Mouse (Mus musculus) myocyte (in vitro differentiated cells): ENCODE measurements around the gene Abcd2. TPM values are rescaled to one million over a fixed set of nuclear protein-coding genes. Genes with fewer than 3 reads are reported as not detected.

Experiments
- H3K27me3 ChIP-seq: one replicate; pipeline ENCODE4 v1.6.1; 2011; ENCODE audit not compliant: control insufficient read depth, insufficient read depth, insufficient read length
- H3K36me3 ChIP-seq: one replicate; pipeline ENCODE4 v1.6.1; 2011; ENCODE audit not compliant: control insufficient read depth, insufficient read depth
- H3K4me2 ChIP-seq: one replicate; pipeline ENCODE4 v1.6.1; 2011; ENCODE audit warnings: low read depth, control low read depth
- H3K4me3 ChIP-seq: one replicate; pipeline ENCODE4 v1.5.1; 2011; ENCODE audit warnings: mild to moderate bottlenecking, control low read depth, moderate library complexity
- H3K79me2 ChIP-seq: one replicate; pipeline ENCODE4 v1.6.1; 2011; ENCODE audit not compliant: control insufficient read depth, insufficient read depth
- H3ac ChIP-seq: one replicate; pipeline ENCODE4 v1.6.1; 2011; ENCODE audit not compliant: control insufficient read depth, insufficient read length
- CEBPB ChIP-seq: IDR thresholded peaks from 2 replicates; pipeline ENCODE4 v1.6.1; 2011; ENCODE audit warnings: mild to moderate bottlenecking, moderate library complexity; ENCODE audit not compliant: poor library complexity, insufficient read depth, severe bottlenecking
- E2F4 ChIP-seq: IDR thresholded peaks from one replicate; pipeline ENCODE4 v1.6.1; 2011; ENCODE audit warnings: mild to moderate bottlenecking, control low read depth, moderate library complexity; ENCODE audit not compliant: insufficient read depth
- MAX ChIP-seq: IDR thresholded peaks from one replicate; pipeline ENCODE4 v1.6.1; 2011; ENCODE audit warnings: low read depth, mild to moderate bottlenecking, control low read depth
- MYOD1 ChIP-seq, 3 experiments: IDR thresholded peaks; one replicate each; pipeline ENCODE4 v1.6.1; 2011; ENCODE audit warnings: control low read depth in 2 of 3, low read depth in 2 of 3, mild to moderate bottlenecking in 2 of 3, moderate library complexity in 1 of 3; ENCODE audit not compliant: insufficient read length in 2 of 3, control insufficient read depth in 1 of 3
- MYOG ChIP-seq, 3 experiments: IDR thresholded peaks; one replicate each; pipeline ENCODE4 v1.6.1; 2011; ENCODE audit warnings: control low read depth in 2 of 3, low read depth in 2 of 3, mild to moderate bottlenecking in 2 of 3; ENCODE audit not compliant: insufficient read length in 2 of 3, control insufficient read depth in 1 of 3, insufficient read depth in 1 of 3
- POLR2A ChIP-seq: IDR thresholded peaks from one replicate; pipeline ENCODE4 v1.6.1; 2011; ENCODE audit warnings: low read depth, mild to moderate bottlenecking, control low read depth, moderate library complexity; ENCODE audit not compliant: insufficient read length
- POLR2AphosphoS2 ChIP-seq: IDR thresholded peaks from one replicate; pipeline ENCODE4 v1.6.1; 2011; ENCODE audit warnings: low read depth, control low read depth; ENCODE audit not compliant: insufficient read length
- REST ChIP-seq: IDR thresholded peaks from one replicate; pipeline ENCODE4 v1.6.1; 2011; ENCODE audit warnings: mild to moderate bottlenecking, control low read depth, moderate library complexity; ENCODE audit not compliant: insufficient read depth, insufficient read length
- SRF ChIP-seq: IDR thresholded peaks from one replicate; pipeline ENCODE4 v1.6.1; 2011; ENCODE audit warnings: low read depth; ENCODE audit not compliant: control insufficient read depth, insufficient read length
- TCF12 ChIP-seq: IDR thresholded peaks from one replicate; pipeline ENCODE4 v1.6.1; 2011; ENCODE audit warnings: mild to moderate bottlenecking, control low read depth; ENCODE audit not compliant: poor library complexity, insufficient read depth, severe bottlenecking
- TCF3 ChIP-seq: IDR thresholded peaks from one replicate; pipeline ENCODE4 v1.6.1; 2011; ENCODE audit warnings: low read depth, control low read depth; ENCODE audit not compliant: insufficient read length
- USF1 ChIP-seq: IDR thresholded peaks from one replicate; pipeline ENCODE4 v1.6.1; 2011; ENCODE audit warnings: low read depth, mild to moderate bottlenecking, control low read depth, moderate library complexity
- polyA plus RNA-seq: library from polyadenylated mRNA; unstranded; fragments of >200 nt; fragmentation: generic; extraction: Trizol; gene quantifications from one replicate; pipeline ENCODE4 v1.2.1, GENCODE M21; 2012; ENCODE audit warnings: missing spikeins

Abcd2 gene
- polyA plus RNA-seq, 1 experiment: 0.36 TPM

GRCm38 (mm10) chr15:91108102-91108659 is 83.4 kb downstream of the Abcd2 start:
- Histone ChIP-seq H3ac (no peak overlapping the region), H3K4me3 (no peak overlapping the region), H3K4me2 (no peak overlapping the region), H3K79me2 (no peaks in the 10 kb centered on the region), H3K27me3 (no peaks in the 10 kb centered on the region), H3K36me3 (no peaks in the 10 kb centered on the region)
- TF ChIP-seq TCF3: no peak
- no peak for TF ChIP-seq E2F4
- TF ChIP-seq REST: no peak
- no peak for TF ChIP-seq MAX

- Histone ChIP-seq H3ac (no peak overlapping the region), H3K79me2 (no peaks in the 10 kb centered on the region), H3K4me2 (peak overlapping the region; percentile 19), H3K4me3 (no peak overlapping the region), H3K36me3 (no peaks in the 10 kb centered on the region), H3K27me3 (no peaks in the 10 kb centered on the region)
- TF ChIP-seq SRF: no peak
- TF ChIP-seq REST: no peak
- TF ChIP-seq MYOG (IDR thresholded peaks at IDR 0.05; ENCODE audit: control insufficient read depth in 1 of 3, insufficient read depth in 1 of 3, insufficient read length in 2 of 3, low read depth in 2 of 3): no peak
- no peak for TF ChIP-seq TCF3
- no peak for TF ChIP-seq USF1
- TF ChIP-seq POLR2A: no peak
- TF ChIP-seq E2F4: no peak
- TF ChIP-seq MAX: no peak
- no peak for TF ChIP-seq POLR2AphosphoS2
- no peak for TF ChIP-seq MYOD1 (IDR thresholded peaks at IDR 0.05; ENCODE audit: control insufficient read depth in 1 of 3, insufficient read length in 2 of 3, low read depth in 2 of 3)
- TF ChIP-seq TCF12: no peak
- TF ChIP-seq CEBPB: no peak
Observed at GRCm38 (mm10) chr15:91104934-91105333, 86.7 kb downstream of the Abcd2 start.

- Histone ChIP-seq H3K27me3 (no peaks in the 10 kb centered on the region), H3K4me2 (peak overlapping the region; percentile 19), H3K4me3 (no peak overlapping the region), H3ac (no peak overlapping the region), H3K79me2 (no peaks in the 10 kb centered on the region), H3K36me3 (no peaks in the 10 kb centered on the region)
- TF ChIP-seq SRF (no peak), REST (no peak)
Observed at GRCm38 (mm10) chr15:91104276-91104675, 87.3 kb downstream of the Abcd2 start.

- Histone ChIP-seq H3K4me3 (no peak overlapping the region), H3K36me3 (no peaks in the 10 kb centered on the region), H3K27me3 (no peaks in the 10 kb centered on the region), H3K79me2 (no peaks in the 10 kb centered on the region), H3ac (no peak overlapping the region), H3K4me2 (no peak overlapping the region)
- TF ChIP-seq POLR2A (no peak), MYOG (IDR thresholded peaks at IDR 0.05; ENCODE audit: control insufficient read depth in 1 of 3, insufficient read depth in 1 of 3, insufficient read length in 2 of 3, low read depth in 2 of 3) (no peak), USF1 (no peak), POLR2AphosphoS2 (no peak), MYOD1 (IDR thresholded peaks at IDR 0.05; ENCODE audit: control insufficient read depth in 1 of 3, insufficient read length in 2 of 3, low read depth in 2 of 3) (no peak), MAX (no peak), CEBPB (no peak), TCF3 (no peak), TCF12 (no peak)
Observed at GRCm38 (mm10) chr15:91103814-91104213, 87.8 kb downstream of the Abcd2 start.

GRCm38 (mm10) chr15:91103305-91103704 is 88.3 kb downstream of the Abcd2 start:
- H3K36me3 ChIP-seq: no peaks in the 10 kb centered on the region
- H3K79me2 ChIP-seq: no peaks in the 10 kb centered on the region
- TF ChIP-seq USF1: no peak
- TF ChIP-seq CEBPB: no peak
- TF ChIP-seq MYOG (IDR thresholded peaks at IDR 0.05; ENCODE audit: control insufficient read depth in 1 of 3, insufficient read depth in 1 of 3, insufficient read length in 2 of 3, low read depth in 2 of 3): no peak
- no peak for TF ChIP-seq REST
- no peak for TF ChIP-seq SRF
- no peak for TF ChIP-seq POLR2AphosphoS2
- no peak for TF ChIP-seq MYOD1 (IDR thresholded peaks at IDR 0.05; ENCODE audit: control insufficient read depth in 1 of 3, insufficient read length in 2 of 3, low read depth in 2 of 3)
- no peak for TF ChIP-seq TCF3
- TF ChIP-seq E2F4: no peak
- no peak for TF ChIP-seq MAX
- TF ChIP-seq POLR2A: no peak
- no peak for TF ChIP-seq TCF12
- no peak overlapping the region for H3K4me2 ChIP-seq
- H3ac ChIP-seq: no peak overlapping the region
- H3K27me3 ChIP-seq: no peaks in the 10 kb centered on the region
- no peak overlapping the region for H3K4me3 ChIP-seq
